Mouse (Mus musculus) cerebellum, postnatal 25 days (tissue): Measurements from ENCODE around the gene Ascc1.
"Not testable (repeated sequence)": the region's sequence is repeated elsewhere in the genome, so short reads cannot be mapped to it uniquely, and the experiment has no call there.

Experiments
- DNase-seq, 2 experiments: peaks; one replicate each; pipeline ENCODE4 v3.0.0; 2021; ENCODE audit warnings: mixed read lengths in 2 of 2

The Ascc1 gene

DNA sequence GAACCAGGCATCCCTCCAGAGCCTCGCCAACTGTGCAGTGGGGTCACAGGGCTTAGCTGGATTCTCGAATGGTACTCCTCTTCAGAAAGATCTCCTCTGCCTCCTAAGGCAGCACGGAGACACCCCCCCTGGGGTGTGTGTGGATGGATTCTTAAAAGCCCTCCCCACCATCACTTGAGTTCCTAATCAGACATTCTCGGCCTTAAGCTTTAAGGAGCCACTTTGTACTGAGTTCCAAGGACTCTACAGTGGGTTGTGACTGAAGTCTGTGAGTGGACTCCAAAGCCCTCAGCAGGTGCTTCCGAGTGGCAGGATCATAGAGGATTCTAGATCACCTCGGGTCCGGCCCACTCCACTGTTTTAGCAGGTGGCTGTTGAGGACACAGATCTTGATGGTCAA is 115.9 kb downstream of the Ascc1 start:
- DNase-seq = no peak

DNA sequence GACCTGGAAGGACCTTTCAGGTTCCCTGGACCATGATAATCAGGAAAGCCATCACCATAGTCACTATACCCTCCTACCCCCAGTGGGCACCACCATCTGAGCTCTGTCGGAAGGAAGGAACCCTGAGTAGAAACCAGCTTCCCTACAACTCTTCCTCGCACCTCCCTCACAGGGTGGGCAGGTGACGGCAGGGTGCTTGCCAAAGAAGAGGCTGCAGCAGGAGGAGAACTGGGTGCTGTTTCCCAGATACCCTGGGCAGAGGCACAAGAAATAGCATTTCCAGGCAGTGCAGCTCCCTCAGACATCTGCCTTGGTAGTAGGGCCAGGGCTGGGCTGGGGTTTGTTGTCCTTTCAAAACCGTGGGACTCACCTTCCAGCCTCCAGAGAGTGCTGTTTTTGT is 118.0 kb downstream of the Ascc1 start:
- DNase-seq = no peak

- DNase-seq = peak; percentile 50 to 74
These were observed 121.5 kb downstream of the Ascc1 start for GRCm38 (mm10) chr10:60124078-60124477.

DNA sequence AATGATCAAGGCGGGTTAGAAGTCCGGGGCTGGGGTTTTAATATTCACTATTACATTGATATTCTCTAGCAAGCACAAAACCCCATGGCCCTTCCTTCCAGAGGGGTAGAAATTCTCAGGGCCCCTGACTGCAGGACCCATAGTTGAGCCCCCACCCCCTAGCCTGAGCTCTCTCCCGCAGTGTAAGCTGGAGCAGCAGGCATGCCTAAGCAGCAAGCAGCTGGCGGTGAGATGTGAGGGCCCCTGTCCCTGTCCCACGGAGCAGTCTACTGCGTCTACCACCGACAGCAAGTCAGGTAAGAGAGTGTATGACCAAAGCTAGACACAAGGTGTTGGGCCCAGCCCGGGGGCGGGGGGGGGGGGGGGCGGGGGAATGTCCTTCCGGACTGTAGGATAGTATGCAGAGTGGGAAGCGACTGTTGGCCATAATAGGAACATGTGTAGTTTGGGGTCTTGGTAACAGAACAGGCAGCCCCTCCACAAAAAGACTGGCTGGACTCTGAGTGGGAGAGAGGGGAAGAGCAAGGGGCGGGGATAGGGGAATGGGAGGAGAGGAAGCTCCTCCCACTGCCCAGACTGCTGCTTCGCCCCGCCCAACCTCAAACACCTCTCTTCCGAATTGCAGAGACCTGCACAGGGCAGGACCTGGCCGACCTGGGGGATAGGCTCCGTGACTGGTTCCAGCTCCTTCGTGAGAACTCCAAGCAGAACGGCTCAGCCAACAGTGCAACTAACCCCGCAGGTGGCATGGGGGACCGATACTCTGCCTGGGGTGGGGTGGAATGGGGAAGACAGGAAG is 123.1 kb downstream of the Ascc1 start:
- DNase-seq = no peak

GRCm38 (mm10) chr10:60128287-60128686 is 125.7 kb downstream of the Ascc1 start:
- DNase-seq = no peak

DNA sequence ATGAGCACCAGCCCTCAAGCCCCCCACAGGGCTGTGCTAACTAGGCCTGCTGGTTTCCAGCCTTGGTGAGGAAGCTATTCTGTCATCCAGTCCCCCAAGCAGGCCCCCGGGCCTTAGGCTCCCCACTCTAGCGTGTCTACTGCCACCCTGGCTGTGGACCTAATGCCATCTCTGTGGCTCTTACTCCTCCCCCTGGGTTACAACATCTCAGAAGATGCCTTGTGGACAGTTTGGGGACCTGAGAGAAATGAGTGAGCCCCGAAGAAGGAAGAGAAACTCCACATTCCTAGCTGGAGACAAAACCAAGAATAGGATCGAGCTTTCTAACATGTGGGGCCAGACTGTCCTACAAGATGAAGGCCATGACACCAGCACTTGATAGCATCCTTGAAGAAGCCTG is 127.9 kb downstream of the Ascc1 start:
- DNase-seq = peak in 1 of 2 experiments; percentile 3

DNA sequence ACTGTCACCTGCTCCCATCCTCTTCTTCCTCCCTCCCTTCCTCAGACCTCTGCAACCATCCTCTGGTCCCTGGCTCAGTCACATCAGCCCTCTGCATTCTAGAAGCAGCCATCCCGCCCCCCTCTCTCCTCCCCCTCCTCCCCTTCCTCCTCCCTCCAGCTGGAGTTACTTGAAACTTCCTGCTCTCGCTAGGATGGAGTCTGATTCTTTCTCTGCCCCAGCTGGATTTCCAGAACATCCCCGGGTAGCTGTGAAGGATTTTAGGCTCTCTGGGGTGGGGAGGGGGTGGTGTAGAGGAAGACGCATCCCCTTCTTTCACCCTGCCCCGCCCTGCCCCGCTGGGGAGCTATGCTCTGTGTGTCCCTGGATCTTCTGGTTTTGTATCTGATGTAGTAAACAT is 130.9 kb downstream of the Ascc1 start:
- DNase-seq = no peak

GRCm38 (mm10) chr10:60134201-60134600 is 131.6 kb downstream of the Ascc1 start:
- no peak for DNase-seq

DNA sequence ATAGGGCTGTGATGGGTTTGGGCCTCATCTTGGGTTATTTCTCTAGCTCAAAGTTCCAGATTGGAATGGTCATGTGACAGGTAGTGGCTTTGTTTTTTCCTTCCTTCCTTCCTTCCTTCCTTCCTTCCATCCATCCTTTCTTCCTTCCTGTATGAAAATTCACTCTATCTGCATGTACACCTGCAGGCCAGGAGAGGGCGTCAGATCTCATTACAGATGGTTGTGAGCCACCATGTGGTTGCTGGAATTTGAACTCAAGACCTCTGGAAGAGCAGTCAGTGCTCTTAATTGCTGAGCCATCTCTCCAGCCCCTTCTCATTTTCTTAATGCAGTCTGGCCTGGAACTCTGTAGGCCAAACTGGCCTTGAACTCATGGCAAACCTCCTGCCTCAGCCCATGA is 133.4 kb downstream of the Ascc1 start:
- DNase-seq = not testable (repeated sequence)

GRCm38 (mm10) chr10:60136935-60137334 is 134.3 kb downstream of the Ascc1 start:
- DNase-seq = no peak

GRCm38 (mm10) chr10:60138680-60139079 is 136.1 kb downstream of the Ascc1 start:
- DNase-seq = no peak

DNA sequence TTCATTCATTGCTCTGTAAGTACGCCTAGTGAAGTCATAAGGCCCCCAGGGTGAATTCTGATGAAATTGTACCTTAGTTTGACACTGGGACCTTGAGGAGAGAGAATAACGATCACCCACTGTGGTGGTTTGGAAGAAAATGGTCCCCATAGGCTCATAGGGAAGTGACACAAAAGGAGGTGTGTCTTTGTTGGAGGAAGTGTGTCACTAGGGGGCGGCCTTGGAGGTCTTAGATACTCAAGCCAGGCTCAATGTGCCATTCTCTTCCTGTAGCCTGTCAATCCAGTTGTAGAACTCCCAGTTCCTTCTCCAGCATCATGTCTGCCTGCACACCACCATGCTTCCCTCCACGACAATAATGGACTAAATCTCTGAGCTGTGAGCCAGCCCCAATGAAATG is 138.1 kb downstream of the Ascc1 start:
- DNase-seq = no peak

DNA sequence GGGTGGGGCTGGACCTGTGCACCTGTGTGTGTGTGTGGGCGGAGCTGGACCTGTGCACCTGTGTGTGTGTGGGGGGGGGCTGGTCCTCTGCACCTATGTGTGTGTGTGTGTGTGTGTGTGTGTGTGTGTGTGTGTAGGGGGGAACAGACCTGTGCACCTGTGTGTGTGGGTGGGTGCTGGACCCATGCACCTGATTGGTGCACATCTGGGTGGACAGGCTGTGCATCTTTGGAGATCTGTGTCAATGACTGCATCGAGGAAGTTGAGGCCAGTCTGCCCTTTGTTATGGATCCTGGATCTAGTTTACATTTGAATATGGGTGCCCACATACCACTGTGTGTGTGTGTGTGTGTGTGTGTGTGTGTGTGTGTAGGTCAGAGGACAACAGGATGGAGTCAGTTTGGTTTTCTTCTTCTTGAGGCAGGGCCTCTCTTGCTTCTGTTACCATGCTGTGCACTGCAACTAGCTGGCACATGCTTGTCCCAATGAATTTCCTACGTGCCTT is 139.1 kb downstream of the Ascc1 start:
- no peak for DNase-seq

- DNase-seq = not testable (repeated sequence)
These were observed 145.0 kb downstream of the Ascc1 start for GRCm38 (mm10) chr10:60147510-60148047.

DNA sequence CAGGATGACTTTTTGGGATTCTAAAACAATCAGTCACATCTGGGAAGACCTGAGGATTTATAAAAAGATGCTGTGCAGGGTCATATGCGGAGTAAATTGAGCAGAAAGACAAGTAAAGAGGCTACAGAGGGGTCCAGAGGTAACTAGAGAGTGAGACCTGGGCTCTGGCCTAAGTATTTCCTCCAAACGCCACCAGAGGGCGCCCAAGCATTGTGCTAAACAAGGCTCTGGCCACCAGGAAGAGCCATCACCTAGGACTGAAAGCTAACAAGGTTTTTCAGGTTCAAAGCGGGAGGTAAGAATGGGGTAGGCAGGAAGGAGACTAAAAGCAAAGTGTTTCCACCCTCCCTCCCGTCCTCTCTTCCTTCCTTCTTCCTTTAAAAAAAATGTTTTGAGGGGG is 145.5 kb downstream of the Ascc1 start:
- peak; percentile 87 to 90 for DNase-seq
